Mouse (Mus musculus) spleen, adult 2 months (tissue): ENCODE results near the gene Gpr143.

Source experiments
- CTCF ChIP-seq: fragments of 200-500 bp; IDR thresholded peaks from 2 replicates; pipeline ENCODE4 v1.5.1; 2011; ENCODE audit warnings: mild to moderate bottlenecking, inconsistent platforms; ENCODE audit not compliant: insufficient read depth, insufficient read length, insufficient replicate concordance; ENCODE audit errors: extremely low read depth
- POLR2A ChIP-seq: fragments of 200-500 bp; IDR thresholded peaks from 2 replicates; pipeline ENCODE4 v1.6.1; 2011; ENCODE audit warnings: low read depth, low read length, inconsistent platforms

DNA sequence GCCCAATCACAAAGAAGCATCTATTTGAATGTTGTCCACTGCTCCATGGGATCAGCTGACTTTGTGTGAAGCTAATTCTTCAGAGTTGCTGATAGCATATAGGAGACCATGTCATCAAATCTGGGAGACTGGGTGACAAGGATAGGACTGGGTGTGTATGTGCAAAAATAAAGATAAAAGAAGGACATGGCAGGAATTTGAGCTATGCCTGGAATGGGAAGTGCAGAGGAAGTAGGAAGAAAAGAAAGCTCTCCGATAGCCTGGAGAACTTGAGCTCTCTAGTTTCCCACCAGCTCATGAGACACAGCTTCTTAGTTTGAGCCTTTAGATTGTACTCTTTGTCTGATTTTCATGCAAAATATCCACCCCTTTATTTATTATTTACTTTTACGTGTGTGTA, 6.9 kb downstream of the Gpr143 start:
- TF ChIP-seq POLR2A, result no peak
- TF ChIP-seq CTCF, result no peak
